Mouse (Mus musculus) forebrain, postnatal 0 days (tissue): ENCODE results near the gene Urad. TPM values are rescaled to one million over a fixed set of nuclear protein-coding genes. Genes with fewer than 3 reads are reported as not detected.

Experiments
- ATAC-seq: fragments of 200-750 bp; cut with Nextera tagmentation; 2 replicates; pipeline ENCODE4 v1.8.0; 2017; ENCODE audit warnings: mild to moderate bottlenecking, moderate library complexity
- DNase-seq: peaks from one replicate; pipeline ENCODE4 v3.0.0-alpha.2; 2015
- H3K27ac ChIP-seq: fragments of 300-500 bp; sonication (generic); 2 replicates; pipeline ENCODE4 v1.5.1; 2014; ENCODE audit warnings: low read depth, mild to moderate bottlenecking, antibody characterized with exemption, low read length, moderate library complexity, mixed read lengths
- H3K27me3 ChIP-seq: fragments of 300-500 bp; sonication (generic); 2 replicates; pipeline ENCODE4 v1.6.1; 2014; ENCODE audit warnings: mild to moderate bottlenecking, low read length, mixed read lengths; ENCODE audit not compliant: insufficient read depth
- H3K36me3 ChIP-seq: fragments of 300-500 bp; sonication (generic); 2 replicates; pipeline ENCODE4 v1.6.1; 2014; ENCODE audit warnings: mild to moderate bottlenecking, moderate library complexity; ENCODE audit not compliant: insufficient read depth
- H3K4me1 ChIP-seq: fragments of 300-500 bp; sonication (generic); 2 replicates; pipeline ENCODE4 v1.6.1; 2014; ENCODE audit warnings: antibody characterized with exemption; ENCODE audit not compliant: insufficient read depth
- H3K4me2 ChIP-seq: fragments of 300-500 bp; sonication (generic); 2 replicates; pipeline ENCODE4 v1.6.1; 2014; ENCODE audit warnings: low read depth, mild to moderate bottlenecking, moderate library complexity
- H3K4me3 ChIP-seq: fragments of 300-500 bp; sonication (generic); 2 replicates; pipeline ENCODE4 v1.5.1; 2014; ENCODE audit warnings: low read depth, low read length, mixed read lengths
- H3K9ac ChIP-seq: fragments of 300-500 bp; sonication (generic); 2 replicates; pipeline ENCODE4 v1.6.1; 2014; ENCODE audit warnings: mild to moderate bottlenecking
- H3K9me3 ChIP-seq: fragments of 300-500 bp; sonication (generic); 2 replicates; pipeline ENCODE4 v1.6.1; 2016; ENCODE audit warnings: low read length
- CTCF ChIP-seq: sonication (generic); IDR thresholded peaks from 2 replicates; pipeline ENCODE4 v1.5.1; 2016; ENCODE audit warnings: antibody characterized with exemption, control low read depth, low read depth
- WGBS: fragments of 180-500 bp; shearing (Covaris S2); extraction: QIAGEN DNeasy Blood & Tissue Kit; methylation state at CpG from one replicate; pipeline ENCODE4 v1.1.7; 2014; 5-methylcytosine and 5-hydroxymethylcytosine counted together
- polyA plus RNA-seq: library from polyadenylated mRNA; unstranded; fragments of >200 nt; fragmentation: Nextera tagmentation; extraction: Ambion mirVana; gene quantifications from 2 replicates; pipeline ENCODE4 v1.2.1, GENCODE M21; 2015
- total RNA-seq: library from RNA; depleted of rRNA; stranded (reverse); fragments of >200 nt; gene quantifications from 2 replicates; pipeline ENCODE4 v1.2.3, GENCODE M21; 2014; rRNA removed

Gene Urad
- total RNA-seq (not detected in 2 replicates), polyA plus RNA-seq (not detected in 2 replicates)

GRCm38 (mm10) chr5:147322183-147322582, at the start of gene Urad:
Gene Urad (minus strand): TSS chr5:147322440.
- DNase-seq (no peak), ATAC-seq (no peak)
- no peaks in the 10 kb centered on the region for H3K9me3 ChIP-seq
- no peak for TF ChIP-seq CTCF
- no peak within 1 kb of the TSS for H3K4me2 ChIP-seq
- 78% methylated on average over 8 of the region's 8 CpGs for WGBS
- no peak within 1 kb of the TSS for H3K27ac ChIP-seq
- no peaks in the 10 kb centered on the region for H3K4me1 ChIP-seq
- H3K9ac ChIP-seq, result no peak within 1 kb of the TSS
- no peaks in the 10 kb centered on the region for H3K36me3 ChIP-seq
- no peak within 1 kb of the TSS for H3K4me3 ChIP-seq
- H3K27me3 ChIP-seq, result peaks cover 46% of the 10 kb centered on the region

GRCm38 (mm10) chr5:147370276-147370675, 48.0 kb upstream of the Urad start:
- no peak overlapping the region for H3K9ac ChIP-seq
- 87% methylated on average over 8 of the region's 8 CpGs for WGBS
- DNase-seq (no peak), ATAC-seq (no peak)
- no peak overlapping the region for H3K27ac ChIP-seq
- no peak overlapping the region for H3K4me2 ChIP-seq
- no peaks in the 10 kb centered on the region for H3K36me3 ChIP-seq
- H3K4me1 ChIP-seq, result no peaks in the 10 kb centered on the region
- H3K9me3 ChIP-seq, result no peaks in the 10 kb centered on the region
- no peak for TF ChIP-seq CTCF
- H3K4me3 ChIP-seq, result no peak overlapping the region
- H3K27me3 ChIP-seq, result no peaks in the 10 kb centered on the region

- H3K27ac ChIP-seq, result no peak overlapping the region
- DNase-seq, result no peak
- H3K27me3 ChIP-seq, result no peaks in the 10 kb centered on the region
- 94% methylated on average over 6 of the region's 6 CpGs for WGBS
- H3K4me2 ChIP-seq, result no peak overlapping the region
- H3K9me3 ChIP-seq, result no peaks in the 10 kb centered on the region
- H3K9ac ChIP-seq, result no peak overlapping the region
- ATAC-seq, result no peak
- TF ChIP-seq CTCF, result no peak
- no peaks in the 10 kb centered on the region for H3K36me3 ChIP-seq
- no peaks in the 10 kb centered on the region for H3K4me1 ChIP-seq
- H3K4me3 ChIP-seq, result no peak overlapping the region
Measured at GRCm38 (mm10) chr5:147368221-147368620, 46.0 kb upstream of the Urad start.

GRCm38 (mm10) chr5:147365995-147366765, 43.9 kb upstream of the Urad start:
- Histone ChIP-seq H3K4me3 (no peak overlapping the region), H3K9ac (no peak overlapping the region), H3K27ac (no peak overlapping the region), H3K4me2 (no peak overlapping the region), H3K4me1 (no peaks in the 10 kb centered on the region), H3K9me3 (no peaks in the 10 kb centered on the region), H3K27me3 (no peaks in the 10 kb centered on the region), H3K36me3 (no peaks in the 10 kb centered on the region)
- 74% methylated on average over 16 of the region's 16 CpGs for WGBS
- no peak for TF ChIP-seq CTCF
- no peak for ATAC-seq
- DNase-seq, result no peak

- H3K36me3 ChIP-seq, result no peaks in the 10 kb centered on the region
- TF ChIP-seq CTCF, result no peak
- H3K4me3 ChIP-seq, result no peak overlapping the region
- H3K4me1 ChIP-seq, result no peaks in the 10 kb centered on the region
- H3K27me3 ChIP-seq, result no peaks in the 10 kb centered on the region
- H3K9ac ChIP-seq, result no peak overlapping the region
- 78% methylated on average over 12 of the region's 12 CpGs for whole genome bisulfite sequencing
- H3K9me3 ChIP-seq, result no peaks in the 10 kb centered on the region
- no peak overlapping the region for H3K27ac ChIP-seq
- H3K4me2 ChIP-seq, result no peak overlapping the region
- no peak for ATAC-seq
- no peak for DNase-seq
Measured at GRCm38 (mm10) chr5:147363054-147363453, 40.8 kb upstream of the Urad start.

GRCm38 (mm10) chr5:147358481-147358880, 36.2 kb upstream of the Urad start:
- no peak overlapping the region for H3K27ac ChIP-seq
- no peak for TF ChIP-seq CTCF
- no peak overlapping the region for H3K4me2 ChIP-seq
- no peaks in the 10 kb centered on the region for H3K27me3 ChIP-seq
- H3K4me1 ChIP-seq, result no peaks in the 10 kb centered on the region
- no peak overlapping the region for H3K4me3 ChIP-seq
- no peak for DNase-seq
- H3K9ac ChIP-seq, result no peak overlapping the region
- no peaks in the 10 kb centered on the region for H3K36me3 ChIP-seq
- ATAC-seq, result no peak
- H3K9me3 ChIP-seq, result no peaks in the 10 kb centered on the region
- 89% methylated on average over 11 of the region's 11 CpGs for WGBS

- Histone ChIP-seq H3K4me1 (no peaks in the 10 kb centered on the region), H3K9ac (no peak overlapping the region), H3K36me3 (no peaks in the 10 kb centered on the region), H3K27ac (no peak overlapping the region), H3K27me3 (no peaks in the 10 kb centered on the region), H3K9me3 (no peaks in the 10 kb centered on the region), H3K4me2 (no peak overlapping the region), H3K4me3 (no peak overlapping the region)
- DNase-seq (no peak), ATAC-seq (no peak)
- 47% methylated on average over 3 of the region's 3 CpGs for WGBS
- peak; percentile 51 for TF ChIP-seq CTCF
Measured at GRCm38 (mm10) chr5:147357536-147357935, 35.3 kb upstream of the Urad start.
